Mouse (Mus musculus) left cerebral cortex, adult 8-10 months (tissue): ENCODE measurements at regions not wholly inside any gene's neighbourhood (a gene's known extent, or its start where the extent isn't known, plus 50 kb on each side); places are given as distances from the start of the nearest gene placed in this dataset.

Experiments used
- DNase-seq, 2 experiments: peaks; one replicate each; pipeline ENCODE4 v3.0.0; 2022; ENCODE audit warnings: low spot score in 2 of 2
- microRNA-seq, 2 experiments: library from miRNA; unstranded; fragments of <30 nt; microRNA quantifications; one replicate each; pipeline ENCODE4 v1.2.0; 2022

GRCm38 (mm10) chr5:7779827-7780226 is 180.4 kb upstream of the Steap4 start:
- no peak for DNase-seq

- DNase-seq: no peak
Observed at GRCm38 (mm10) chr5:7782235-7782634, 178.0 kb upstream of the Steap4 start.

GRCm38 (mm10) chr5:7788406-7788805 is 171.9 kb upstream of the Steap4 start:
- DNase-seq: no peak

- DNase-seq: no peak
Observed at GRCm38 (mm10) chr5:7789126-7789525, 171.1 kb upstream of the Steap4 start.

GRCm38 (mm10) chr5:7820592-7820991 is 139.7 kb upstream of the Steap4 start:
- DNase-seq: no peak

GRCm38 (mm10) chr5:7821700-7822099 is 138.6 kb upstream of the Steap4 start:
- no peak for DNase-seq

- DNase-seq: no peak
Observed at GRCm38 (mm10) chr5:7829618-7830017, 130.6 kb upstream of the Steap4 start.

GRCm38 (mm10) chr5:7833812-7834211 is 126.4 kb upstream of the Steap4 start:
- DNase-seq: no peak

- DNase-seq: no peak
Observed at GRCm38 (mm10) chr5:7863047-7863446, 97.2 kb upstream of the Steap4 start.

GRCm38 (mm10) chr5:7866041-7866641 is 94.1 kb upstream of the Steap4 start:
- no peak for DNase-seq

- peak in 1 of 2 experiments; percentile 5 for DNase-seq
Observed at GRCm38 (mm10) chr5:7899537-7899936, 60.7 kb upstream of the Steap4 start.

Small RNAs in the stretch of these regions (microRNA-seq; reads per million reads assigned to microRNA genes)
- gene Gm22196: 0 reads per million in 2 experiments
